Mouse (Mus musculus) gastrocnemius, adult 2 months (tissue): ENCODE data around the gene Hhipl1. TPM values are rescaled to one million over a fixed set of nuclear protein-coding genes. Genes with fewer than 3 reads are reported as not detected.

ENCODE experiments used
- DNase-seq: peaks from one replicate; pipeline ENCODE4 v3.0.0; 2022
- H3K27ac ChIP-seq: fragments of 200-600 bp; 2 replicates; pipeline ENCODE4 v1.8.1; 2022; ENCODE audit warnings: mild to moderate bottlenecking
- H3K4me3 ChIP-seq: fragments of 200-600 bp; 2 replicates; pipeline ENCODE4 v1.8.1; 2022; ENCODE audit warnings: mild to moderate bottlenecking, moderate library complexity
- CTCF ChIP-seq: fragments of 200-600 bp; IDR thresholded peaks from 2 replicates; pipeline ENCODE4 v1.8.1; 2022; ENCODE audit warnings: antibody characterized with exemption, mild to moderate bottlenecking, moderate library complexity
- intact Hi-C: fragments of 180-260 bp; cut with DNase I; formaldehyde crosslinking; loops from one replicate; pipeline ENCODE4 v1.15.1; 2025
- total RNA-seq, 2 experiments: library from RNA; stranded (reverse); gene quantifications; 2 replicates each; pipeline ENCODE4 v1.2.3; 2021

Gene Hhipl1
- total RNA-seq, 2 experiments from 2014 or later, result 0.66 to 1.1 TPM

DNA sequence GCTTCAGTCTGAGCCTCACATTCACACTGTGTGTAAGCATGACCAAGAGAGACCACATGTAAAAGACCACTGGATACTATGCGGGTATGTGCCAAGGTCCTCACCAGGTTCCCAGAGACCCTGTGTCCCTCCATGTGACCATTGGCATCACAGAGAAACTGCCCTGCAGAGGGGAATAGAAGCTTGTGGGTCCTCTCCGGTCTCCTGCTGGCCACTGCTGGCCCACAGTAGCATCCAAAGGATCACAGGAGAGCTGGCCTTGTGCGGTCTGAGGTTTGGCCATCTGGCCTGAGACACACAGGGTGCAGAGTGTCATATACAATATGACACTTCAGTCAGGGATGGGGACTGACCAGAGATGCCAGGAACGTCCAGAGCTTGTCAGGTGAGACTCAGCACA lies 4.0 kb downstream of the Hhipl1 start:
- intact Hi-C loops, result no loop called here
- DNase-seq, result no peak
- Histone ChIP-seq H3K27ac (peak overlapping the region; percentile 72), H3K4me3 (no peak overlapping the region)
- no peak for TF ChIP-seq CTCF

GRCm38 (mm10) chr12:108310456-108311027 lies 4.5 kb downstream of the Hhipl1 start:
- no peak for DNase-seq
- intact Hi-C loops, result no loop called here
- H3K4me3 ChIP-seq, result no peak overlapping the region
- peak overlapping the region; percentile 72; the same call in 1 of the 2 replicates for H3K27ac ChIP-seq
- TF ChIP-seq CTCF, result no peak

DNA sequence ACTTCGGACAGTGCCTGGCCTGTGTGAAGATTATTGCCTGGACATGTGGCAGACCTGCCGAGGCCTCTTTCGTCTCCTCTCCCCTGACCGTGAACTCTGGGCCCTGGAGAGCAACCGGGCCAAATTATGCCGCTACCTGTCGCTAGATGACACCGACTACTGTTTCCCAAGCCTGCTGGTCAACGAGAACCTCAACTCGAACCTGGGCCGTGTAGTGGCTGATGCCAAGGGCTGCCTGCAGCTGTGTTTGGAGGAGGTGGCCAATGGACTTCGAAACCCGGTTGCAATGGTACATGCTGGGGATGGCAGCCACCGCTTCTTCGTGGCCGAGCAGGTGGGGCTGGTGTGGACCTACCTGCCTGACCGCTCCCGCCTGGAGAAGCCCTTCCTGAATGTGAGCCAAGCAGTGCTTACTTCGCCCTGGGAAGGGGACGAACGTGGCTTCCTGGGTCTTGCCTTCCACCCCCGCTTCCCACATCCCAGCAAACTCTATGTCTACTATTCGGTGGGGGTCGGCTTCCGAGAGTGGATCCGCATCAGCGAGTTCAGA lies 5.7 kb downstream of the Hhipl1 start:
- Histone ChIP-seq H3K27ac (no peak overlapping the region), H3K4me3 (no peak overlapping the region)
- no peak for DNase-seq
- TF ChIP-seq CTCF, result no peak
- intact Hi-C loops, result no loop called here

DNA sequence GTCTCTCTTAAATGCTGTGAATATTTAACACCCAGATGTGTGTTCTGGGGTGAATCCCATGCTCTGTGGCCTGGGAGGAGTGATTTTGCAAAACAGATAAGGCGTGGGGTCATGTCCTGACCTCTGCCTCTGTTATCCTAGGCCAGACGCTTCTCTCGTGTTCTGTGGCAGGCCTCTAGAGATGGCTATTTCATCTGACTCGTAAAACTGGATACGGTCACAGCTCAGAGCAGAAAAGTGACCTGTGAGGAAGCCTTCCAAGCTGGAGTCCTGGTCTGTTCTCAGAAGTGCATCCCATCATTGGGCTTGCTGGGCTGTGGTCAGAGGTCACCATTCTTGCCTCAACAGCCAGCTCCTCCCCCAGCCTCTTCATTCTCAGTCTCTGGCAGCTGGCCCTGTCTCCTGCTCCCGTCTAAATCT lies 6.4 kb downstream of the Hhipl1 start:
- H3K4me3 ChIP-seq, result no peak overlapping the region
- DNase-seq, result no peak
- TF ChIP-seq CTCF, result no peak
- H3K27ac ChIP-seq, result no peak overlapping the region
- intact Hi-C loops, result no loop called here

DNA sequence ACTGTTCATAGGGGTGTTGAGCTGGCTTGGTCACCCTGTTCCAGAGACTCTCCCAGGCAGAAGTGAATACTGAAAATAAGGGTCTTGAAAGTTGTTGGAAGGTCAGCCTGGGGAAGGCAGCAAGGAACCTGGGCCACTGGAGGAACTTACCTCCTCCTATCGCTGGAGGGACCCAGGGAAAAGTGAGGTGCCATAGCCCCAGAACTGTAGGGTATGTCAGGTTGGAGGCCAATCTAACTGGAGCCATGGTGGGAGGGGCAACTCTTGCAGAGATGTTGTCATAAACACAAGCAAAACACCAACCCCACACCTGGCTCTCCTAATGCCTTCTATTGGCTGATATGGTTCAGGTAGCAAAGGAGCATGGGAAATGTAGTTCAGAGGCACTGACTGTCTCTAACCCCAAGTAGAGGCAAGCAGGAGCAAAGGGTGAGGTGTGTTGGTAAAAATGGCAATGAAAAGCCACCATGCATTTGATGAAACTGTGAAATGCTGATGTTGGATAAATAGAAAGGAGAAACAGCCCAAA lies 7.2 kb downstream of the Hhipl1 start:
- no peak overlapping the region for H3K27ac ChIP-seq
- TF ChIP-seq CTCF, result no peak
- no peak overlapping the region for H3K4me3 ChIP-seq
- DNase-seq, result no peak
- intact Hi-C loops, result no loop called here

DNA sequence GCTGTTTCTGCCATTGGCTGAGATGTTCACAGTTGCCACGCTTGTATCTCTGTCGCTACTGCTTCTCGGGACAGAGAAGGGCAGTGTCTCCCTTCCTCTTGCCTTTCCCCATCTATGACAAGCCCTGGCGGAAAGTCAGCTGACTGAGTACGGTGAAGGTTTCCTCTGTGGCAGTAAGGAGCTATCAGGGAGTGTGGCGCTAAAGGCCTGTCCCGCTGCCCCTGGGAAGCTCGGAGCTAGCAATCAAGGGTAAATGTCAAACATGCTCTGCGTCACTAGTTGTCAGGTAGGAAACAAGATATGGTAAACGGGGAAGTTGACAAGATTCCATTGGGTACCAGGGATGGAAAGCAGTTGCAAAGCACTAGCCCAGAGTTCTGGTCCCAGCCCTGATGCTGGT lies 9.7 kb downstream of the Hhipl1 start:
- TF ChIP-seq CTCF, result no peak
- Histone ChIP-seq H3K4me3 (no peak overlapping the region), H3K27ac (no peak overlapping the region)
- no peak for DNase-seq
- intact Hi-C loops, result no loop called here

DNA sequence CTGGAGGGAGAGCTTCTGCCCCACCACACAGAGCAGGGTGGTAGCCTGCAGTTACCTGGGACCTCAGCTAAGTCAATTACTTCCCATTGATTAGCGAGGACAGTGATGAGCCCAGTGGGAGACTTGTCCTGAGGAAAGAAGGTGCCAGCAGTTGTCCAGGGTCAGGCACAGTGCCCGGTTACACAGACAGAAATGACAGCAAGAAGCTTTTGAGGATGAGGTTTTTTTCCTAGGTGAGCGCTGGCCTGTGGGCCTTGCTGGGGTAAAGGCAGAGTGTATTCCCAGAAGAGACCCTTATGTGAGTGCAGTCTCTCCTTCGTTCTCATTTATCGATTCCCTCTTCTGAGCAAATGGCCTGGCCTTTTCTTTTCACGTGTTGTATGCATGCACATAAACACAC lies 10.6 kb downstream of the Hhipl1 start:
- no peak for TF ChIP-seq CTCF
- Histone ChIP-seq H3K4me3 (no peak overlapping the region), H3K27ac (no peak overlapping the region)
- intact Hi-C loops, result no loop called here
- DNase-seq, result no peak

DNA sequence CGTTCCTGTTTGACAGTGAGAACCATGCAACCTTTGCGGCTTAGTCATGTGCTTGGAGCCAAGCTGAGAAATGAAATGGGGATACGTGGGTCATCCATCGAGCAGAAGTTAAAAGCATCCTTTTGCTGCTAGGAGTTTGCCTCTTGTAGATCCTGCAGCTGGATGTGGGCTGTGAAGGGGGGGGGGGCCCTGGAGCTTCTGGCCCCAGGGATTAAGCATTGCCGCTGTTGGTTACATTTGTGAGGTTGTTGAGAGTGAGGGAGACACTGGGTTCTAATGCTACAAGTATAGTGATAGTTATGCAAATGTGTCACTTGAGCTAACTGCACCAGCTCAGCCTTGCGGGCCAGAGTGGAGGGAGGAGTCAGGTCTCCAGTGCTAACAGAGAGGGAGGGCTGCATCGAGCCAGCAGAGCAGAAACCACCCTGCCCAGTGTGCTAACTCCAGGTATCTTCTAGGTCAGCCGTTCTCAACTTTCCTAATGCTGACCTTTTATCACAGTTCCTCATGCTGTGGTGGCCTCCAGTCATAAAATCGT lies 11.2 kb downstream of the Hhipl1 start:
- Histone ChIP-seq H3K4me3 (no peak overlapping the region), H3K27ac (no peak overlapping the region)
- DNase-seq, result no peak
- intact Hi-C loops, result no loop called here
- no peak for TF ChIP-seq CTCF

DNA sequence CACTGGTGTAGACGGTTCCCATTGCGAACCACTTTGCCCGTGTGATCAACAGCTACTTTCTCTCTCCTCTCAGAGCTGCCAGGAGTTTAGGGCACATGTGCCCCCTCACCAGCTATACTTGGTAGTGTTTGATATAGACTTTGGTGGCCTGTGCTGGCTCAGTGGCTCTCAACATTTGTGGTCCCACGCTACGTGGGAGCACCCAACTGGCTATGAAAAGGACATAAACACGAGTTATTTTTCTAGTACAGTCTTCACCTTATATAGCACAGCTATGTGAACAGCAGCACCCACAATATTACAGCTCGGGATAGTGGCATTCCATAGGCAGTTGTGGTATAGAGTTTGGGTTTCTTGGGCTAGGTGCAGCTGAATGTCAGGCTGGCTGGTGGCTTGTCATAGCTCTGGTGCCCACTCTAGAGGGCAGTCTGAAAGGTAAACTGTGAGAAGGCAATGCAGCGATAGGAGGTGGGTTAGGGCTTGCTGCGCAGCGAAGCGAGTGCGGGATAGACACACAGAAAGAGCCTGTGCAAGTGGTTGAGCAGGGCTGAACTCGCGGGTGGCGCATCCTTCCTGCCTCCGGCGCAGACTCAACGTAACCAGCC lies 11.9 kb downstream of the Hhipl1 start:
- Histone ChIP-seq H3K27ac (no peak overlapping the region), H3K4me3 (no peak overlapping the region)
- no peak for TF ChIP-seq CTCF
- intact Hi-C loops, result no loop called here
- no peak for DNase-seq

GRCm38 (mm10) chr12:108318499-108318898 lies 12.4 kb downstream of the Hhipl1 start:
- no peak for DNase-seq
- no peak for TF ChIP-seq CTCF
- intact Hi-C loops, result no loop called here
- no peak overlapping the region for H3K27ac ChIP-seq
- H3K4me3 ChIP-seq, result no peak overlapping the region

DNA sequence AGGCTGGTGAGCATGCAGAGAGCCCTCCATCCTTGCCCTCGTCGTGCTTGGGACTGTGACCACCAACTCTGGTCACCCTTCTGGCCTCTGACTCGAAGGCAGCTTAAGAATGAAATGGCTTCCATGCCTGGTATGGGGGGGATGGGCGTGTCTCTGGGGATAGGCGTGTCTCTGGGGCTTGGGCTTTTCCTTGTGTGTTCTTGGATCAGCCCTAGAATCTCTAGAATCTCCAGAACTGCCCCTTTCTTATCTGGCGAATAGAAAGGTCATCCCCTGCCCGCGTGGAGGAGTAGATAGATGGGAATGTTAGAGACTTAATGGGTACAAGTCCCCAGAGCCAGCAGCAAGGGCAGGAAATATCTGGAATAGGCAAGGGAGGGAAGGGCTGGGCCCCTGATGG lies 14.0 kb downstream of the Hhipl1 start:
- DNase-seq, result no peak
- intact Hi-C loops, result no loop called here
- H3K4me3 ChIP-seq, result no peak overlapping the region
- no peak for TF ChIP-seq CTCF
- no peak overlapping the region for H3K27ac ChIP-seq

DNA sequence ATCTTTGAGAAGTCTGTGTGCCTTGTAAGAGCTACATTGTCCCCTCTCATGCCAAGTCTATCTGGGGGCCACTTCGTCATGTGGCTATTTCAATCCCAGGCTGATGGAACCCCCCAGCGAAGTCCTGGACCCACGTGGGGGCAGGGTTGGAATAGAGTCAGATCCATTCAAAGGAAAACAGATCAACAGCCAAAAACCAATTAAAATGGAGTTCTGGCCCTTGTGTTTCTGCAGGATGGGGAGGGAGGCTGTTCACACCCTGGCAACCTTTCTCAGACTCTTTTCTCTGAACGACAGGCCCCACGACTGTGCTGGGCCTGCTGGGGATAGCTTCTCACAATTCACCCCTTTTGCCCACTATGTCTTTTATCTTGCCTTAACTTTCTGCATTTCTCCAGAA lies 20.3 kb downstream of the Hhipl1 start:
- Histone ChIP-seq H3K27ac (no peak overlapping the region), H3K4me3 (no peak overlapping the region)
- no peak for TF ChIP-seq CTCF
- intact Hi-C loops, result no loop called here
- DNase-seq, result no peak

DNA sequence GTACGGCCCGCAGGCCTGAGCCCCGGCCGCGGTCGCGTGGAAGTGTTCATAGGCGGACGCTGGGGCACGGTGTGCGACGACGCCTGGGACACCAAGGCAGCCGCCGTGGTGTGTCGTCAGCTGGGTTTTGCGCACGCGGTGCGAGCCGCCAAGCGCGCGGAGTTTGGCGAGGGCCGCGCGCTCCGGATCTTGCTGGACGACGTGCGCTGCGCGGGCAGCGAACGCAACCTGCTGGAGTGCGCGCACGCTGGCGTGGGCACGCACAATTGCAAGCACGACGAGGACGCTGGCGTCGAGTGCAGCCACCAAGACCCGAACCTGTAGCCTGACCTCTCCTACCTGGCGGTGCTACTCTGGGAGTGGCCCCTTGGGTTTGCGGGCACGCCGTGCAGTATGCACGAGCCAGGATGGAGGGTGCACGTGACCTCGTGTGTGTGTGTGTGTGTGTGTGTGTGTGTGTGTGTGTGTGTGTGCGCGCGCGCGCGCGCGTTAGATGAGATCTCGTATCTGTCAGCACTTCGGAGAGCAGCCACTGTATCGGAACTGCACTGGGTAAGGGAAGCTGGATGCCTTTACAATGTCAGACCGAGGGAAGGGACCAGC lies 21.9 kb downstream of the Hhipl1 start:
- H3K27ac ChIP-seq, result no peak overlapping the region
- no peak for TF ChIP-seq CTCF
- intact Hi-C loops, result no loop called here
- H3K4me3 ChIP-seq, result peak overlapping the region; percentile 62
- DNase-seq, result no peak
